Mouse (Mus musculus) heart, embryonic 13.5 days (tissue): ENCODE measurements around the gene Pank3. TPM values are rescaled to one million over a fixed set of nuclear protein-coding genes. Genes with fewer than 3 reads are reported as not detected.
"Not testable (repeated sequence)": the region's sequence is repeated elsewhere in the genome, so short reads cannot be mapped to it uniquely, and the experiment has no call there.

Experiments used
- ATAC-seq: fragments of 200-750 bp; cut with Nextera tagmentation; 2 replicates; pipeline ENCODE4 v1.8.0; 2017; ENCODE audit warnings: moderate TSS enrichment; ENCODE audit not compliant: insufficient number of reproducible peaks, low FRiP score, low TSS enrichment; ENCODE audit errors: extremely low read depth
- H3K27ac ChIP-seq: fragments of 300-500 bp; sonication (generic); replicated peaks from 2 replicates; pipeline ENCODE4 v1.5.1; 2015; ENCODE audit warnings: moderate library complexity, mild to moderate bottlenecking, inconsistent platforms
- H3K27me3 ChIP-seq: fragments of 300-500 bp; sonication (generic); replicated peaks from 2 replicates; pipeline ENCODE4 v1.6.1; 2015; ENCODE audit warnings: mild to moderate bottlenecking, inconsistent platforms
- H3K36me3 ChIP-seq: fragments of 300-500 bp; sonication (generic); 2 replicates; pipeline ENCODE4 v1.6.1; 2015; ENCODE audit warnings: mild to moderate bottlenecking, inconsistent platforms
- H3K4me1 ChIP-seq: fragments of 300-500 bp; sonication (generic); 2 replicates; pipeline ENCODE4 v1.6.1; 2015; ENCODE audit warnings: inconsistent platforms
- H3K4me2 ChIP-seq: fragments of 300-500 bp; sonication (generic); 2 replicates; pipeline ENCODE4 v1.6.1; 2015; ENCODE audit warnings: inconsistent platforms, mild to moderate bottlenecking, moderate library complexity
- H3K4me3 ChIP-seq: fragments of 300-500 bp; sonication (generic); 2 replicates; pipeline ENCODE4 v1.5.1; 2015; ENCODE audit warnings: moderate library complexity, mild to moderate bottlenecking, inconsistent platforms
- H3K9ac ChIP-seq: fragments of 300-500 bp; sonication (generic); 2 replicates; pipeline ENCODE4 v1.6.1; 2015; ENCODE audit warnings: inconsistent platforms, mild to moderate bottlenecking, moderate library complexity
- H3K9me3 ChIP-seq: fragments of 300-500 bp; sonication (generic); 2 replicates; pipeline ENCODE4 v1.6.1; 2016; ENCODE audit warnings: inconsistent platforms
- WGBS: fragments of 180-500 bp; shearing (Covaris S2); methylation state at CpG from one replicate; pipeline ENCODE4 v1.1.7; 2015; ENCODE audit warnings: mixed read lengths; 5-methylcytosine and 5-hydroxymethylcytosine counted together
- polyA plus RNA-seq: library from polyadenylated mRNA; unstranded; fragments of >200 nt; fragmentation: Nextera tagmentation; extraction: Ambion mirVana; gene quantifications from 2 replicates; pipeline ENCODE4 v1.2.1, GENCODE M21; 2015

The Pank3 gene
- polyA plus RNA-seq, 1 experiment from 2014 or later: 8.0 TPM

DNA sequence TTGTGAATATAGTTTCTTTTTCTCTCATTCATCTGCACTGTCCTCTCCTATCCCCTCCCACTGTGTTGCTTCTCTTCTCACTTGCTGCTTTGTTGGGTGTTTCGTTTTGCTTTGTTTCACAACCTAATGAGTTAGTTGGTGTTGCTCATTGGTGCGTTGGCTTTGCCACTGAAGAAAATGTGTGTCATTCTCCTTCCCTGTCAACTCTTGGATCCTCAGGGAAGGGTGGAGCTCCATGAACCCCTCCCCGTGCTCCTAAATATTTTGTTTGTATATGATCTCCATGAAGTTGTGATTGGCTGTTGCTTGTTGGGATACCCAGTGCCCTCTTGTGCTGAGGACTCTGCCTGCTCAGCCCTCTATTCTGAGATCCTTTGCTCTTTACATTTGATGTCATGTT is 11.1 kb downstream of the Pank3 start:
- Histone ChIP-seq H3K9ac (no peak overlapping the region), H3K4me3 (no peak overlapping the region), H3K36me3 (peaks cover 90% of the 10 kb centered on the region), H3K27me3 (no peaks in the 10 kb centered on the region), H3K27ac (no peak overlapping the region), H3K4me2 (no peak overlapping the region), H3K4me1 (no peaks in the 10 kb centered on the region), H3K9me3 (no peaks in the 10 kb centered on the region)
- WGBS: 79% methylated on average over 3 of the region's 3 CpGs
- no peak for ATAC-seq

DNA sequence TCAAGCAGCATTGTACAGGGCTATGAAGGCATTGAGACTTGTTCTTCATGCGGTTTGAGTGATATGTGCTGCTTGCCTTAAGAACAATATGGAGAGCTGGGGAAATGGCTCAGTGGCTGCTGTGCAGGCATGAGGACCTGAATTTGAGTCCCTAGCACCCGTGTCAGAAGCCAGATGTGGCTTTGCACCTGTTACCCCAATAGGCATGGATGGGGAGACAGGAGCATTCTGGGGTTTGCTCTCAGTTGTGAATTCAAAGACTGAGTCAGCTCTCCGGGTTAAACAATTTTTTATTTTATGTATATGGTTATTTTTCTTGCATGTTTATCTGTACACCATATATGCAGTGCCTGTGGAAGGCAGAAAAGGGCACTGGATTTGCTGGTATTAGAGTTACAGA is 13.2 kb downstream of the Pank3 start:
- no peak for ATAC-seq
- H3K9me3 ChIP-seq: no peaks in the 10 kb centered on the region
- no peak overlapping the region for H3K4me3 ChIP-seq
- no peaks in the 10 kb centered on the region for H3K27me3 ChIP-seq
- H3K36me3 ChIP-seq: peaks cover 87% of the 10 kb centered on the region
- H3K27ac ChIP-seq: no peak overlapping the region
- 95% methylated on average over 3 of the region's 3 CpGs for WGBS
- no peak overlapping the region for H3K4me2 ChIP-seq
- H3K4me1 ChIP-seq: no peaks in the 10 kb centered on the region
- no peak overlapping the region for H3K9ac ChIP-seq

DNA sequence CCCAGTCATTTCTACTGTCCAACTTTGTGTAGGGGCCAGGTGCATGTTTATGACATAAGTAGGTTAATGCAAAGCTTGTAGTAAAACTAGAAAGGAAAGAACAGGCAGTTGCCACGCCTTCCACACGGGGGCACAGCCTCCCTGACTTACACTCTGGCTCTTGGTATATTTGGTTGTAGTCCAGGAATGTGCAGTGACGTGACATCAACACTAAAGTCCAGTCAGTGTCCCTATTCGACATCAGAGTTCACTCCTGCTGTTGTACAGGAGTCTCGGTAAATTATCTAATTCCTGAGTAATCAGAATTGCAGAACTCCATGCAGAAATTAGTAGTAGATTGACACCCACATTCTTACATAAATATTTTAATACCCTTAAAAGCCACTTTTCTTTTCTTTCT is 13.8 kb downstream of the Pank3 start:
- no peaks in the 10 kb centered on the region for H3K27me3 ChIP-seq
- no peak for ATAC-seq
- H3K4me2 ChIP-seq: no peak overlapping the region
- no peaks in the 10 kb centered on the region for H3K4me1 ChIP-seq
- WGBS: 82% methylated on average over 5 of the region's 5 CpGs
- no peak overlapping the region for H3K27ac ChIP-seq
- peaks cover 81% of the 10 kb centered on the region for H3K36me3 ChIP-seq
- H3K9ac ChIP-seq: no peak overlapping the region
- H3K4me3 ChIP-seq: no peak overlapping the region
- no peaks in the 10 kb centered on the region for H3K9me3 ChIP-seq

DNA sequence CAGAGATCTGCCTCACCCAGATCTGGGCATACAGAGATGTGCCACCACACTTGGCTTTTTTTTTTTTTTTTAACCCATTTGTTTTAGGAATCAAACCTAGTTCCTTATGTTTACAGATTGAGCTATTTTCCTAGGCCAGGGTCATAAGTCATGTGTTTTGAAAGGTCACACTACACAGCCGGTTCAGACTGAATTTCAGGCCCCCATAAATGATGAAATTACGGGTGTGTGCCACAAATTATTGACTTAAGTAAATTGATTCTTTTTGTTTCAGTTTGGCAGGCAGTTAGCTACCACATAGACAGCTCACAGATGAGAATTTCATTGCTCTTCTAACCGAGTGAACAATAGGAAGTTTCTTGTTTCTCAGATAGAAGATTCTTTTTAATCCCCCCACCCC is 14.7 kb downstream of the Pank3 start:
- H3K36me3 ChIP-seq: peaks cover 77% of the 10 kb centered on the region

DNA sequence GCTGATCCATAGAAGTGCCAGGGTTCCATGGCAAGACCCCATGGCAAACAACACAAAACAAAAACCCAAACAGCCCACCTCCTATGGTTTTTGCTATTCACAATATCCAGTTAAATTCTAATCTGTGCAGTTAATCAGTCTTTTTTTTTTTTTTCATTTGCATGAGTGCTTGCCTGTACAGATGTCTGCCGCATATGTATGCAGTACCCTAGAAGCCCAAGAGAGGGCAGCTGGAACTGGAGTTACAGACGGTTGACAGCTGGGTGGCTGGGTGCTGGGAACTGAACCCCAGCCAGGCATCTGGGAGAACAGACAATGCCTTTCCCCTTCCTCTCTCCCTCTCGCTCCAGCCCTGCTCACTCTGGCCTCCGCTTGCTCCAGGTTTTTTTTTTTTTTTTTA is 15.3 kb downstream of the Pank3 start:
- no peak overlapping the region for H3K4me3 ChIP-seq
- no peak overlapping the region for H3K4me2 ChIP-seq
- H3K9me3 ChIP-seq: no peaks in the 10 kb centered on the region
- H3K27me3 ChIP-seq: no peaks in the 10 kb centered on the region
- H3K9ac ChIP-seq: no peak overlapping the region
- 92% methylated on average over 4 of the region's 4 CpGs for WGBS
- H3K4me1 ChIP-seq: no peaks in the 10 kb centered on the region
- no peak for ATAC-seq
- H3K36me3 ChIP-seq: peaks cover 77% of the 10 kb centered on the region
- H3K27ac ChIP-seq: no peak overlapping the region

More for the DNA sequence above, 14.7 kb downstream of the Pank3 start:
- Histone ChIP-seq H3K4me3 (no peak overlapping the region), H3K4me1 (no peaks in the 10 kb centered on the region), H3K9ac (no peak overlapping the region), H3K27ac (no peak overlapping the region), H3K27me3 (no peaks in the 10 kb centered on the region), H3K9me3 (no peaks in the 10 kb centered on the region), H3K4me2 (no peak overlapping the region)
- no peak for ATAC-seq
- 92% methylated on average over 3 of the region's 3 CpGs for WGBS

DNA sequence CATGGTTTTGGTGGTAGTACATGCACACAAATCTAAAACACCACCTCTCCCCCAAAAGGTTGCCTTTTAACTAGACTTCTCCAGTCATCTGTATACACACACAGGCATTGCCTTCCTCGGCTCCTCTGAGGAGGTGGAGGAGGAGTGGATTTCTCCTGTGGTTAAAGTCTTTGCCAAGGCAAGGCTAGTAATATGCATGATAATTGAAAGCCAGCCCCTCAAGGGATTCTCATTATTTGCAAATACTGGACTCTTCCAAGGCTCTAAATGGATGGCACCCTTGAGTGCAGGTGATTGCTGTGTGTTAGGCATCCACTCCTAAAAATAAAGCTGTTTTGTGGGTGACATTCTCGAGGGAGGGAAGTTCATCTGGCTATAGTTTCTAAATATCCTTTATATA is 19.2 kb downstream of the Pank3 start:
- peaks cover 63% of the 10 kb centered on the region for H3K36me3 ChIP-seq
- no peak for ATAC-seq
- no peaks in the 10 kb centered on the region for H3K4me1 ChIP-seq
- H3K9me3 ChIP-seq: no peaks in the 10 kb centered on the region
- no peak overlapping the region for H3K4me2 ChIP-seq
- H3K27ac ChIP-seq: no peak overlapping the region
- 0 out of 2 replicates have a peak, but pooled peaks cover under 1% of the 10 kb centered on the region for H3K27me3 ChIP-seq
- H3K4me3 ChIP-seq: no peak overlapping the region
- H3K9ac ChIP-seq: no peak overlapping the region
- WGBS: 82% methylated on average over 2 of the region's 2 CpGs

DNA sequence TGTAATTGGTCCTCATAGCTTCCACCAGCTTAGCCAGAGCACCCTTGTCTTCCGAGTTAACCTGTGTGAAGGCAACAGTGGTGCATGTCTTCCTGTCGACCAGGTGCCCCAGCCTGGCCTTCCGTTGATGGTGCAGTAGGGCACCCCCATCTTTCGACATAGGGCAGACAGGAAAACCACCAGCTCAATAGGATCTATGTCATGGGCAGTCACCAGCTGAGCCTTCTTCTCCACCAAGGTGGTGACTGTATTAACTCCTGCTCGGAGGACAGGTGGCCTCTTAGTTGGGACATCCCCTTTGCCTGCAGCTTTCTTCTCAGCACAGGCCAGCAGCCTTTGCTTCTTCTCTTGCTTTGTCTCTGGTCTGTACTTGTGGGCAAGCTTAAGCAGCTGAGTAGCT is 23.5 kb downstream of the Pank3 start:
- H3K9me3 ChIP-seq, ATAC-seq, H3K4me3 ChIP-seq, H3K4me1 ChIP-seq, H3K27ac ChIP-seq, H3K9ac ChIP-seq, H3K4me2 ChIP-seq: not testable (repeated sequence)
- Histone ChIP-seq H3K36me3 (peaks cover 31% of the 10 kb centered on the region), H3K27me3 (peaks cover 43% of the 10 kb centered on the region)
- 77% methylated on average over 5 of the region's 5 CpGs for WGBS

DNA sequence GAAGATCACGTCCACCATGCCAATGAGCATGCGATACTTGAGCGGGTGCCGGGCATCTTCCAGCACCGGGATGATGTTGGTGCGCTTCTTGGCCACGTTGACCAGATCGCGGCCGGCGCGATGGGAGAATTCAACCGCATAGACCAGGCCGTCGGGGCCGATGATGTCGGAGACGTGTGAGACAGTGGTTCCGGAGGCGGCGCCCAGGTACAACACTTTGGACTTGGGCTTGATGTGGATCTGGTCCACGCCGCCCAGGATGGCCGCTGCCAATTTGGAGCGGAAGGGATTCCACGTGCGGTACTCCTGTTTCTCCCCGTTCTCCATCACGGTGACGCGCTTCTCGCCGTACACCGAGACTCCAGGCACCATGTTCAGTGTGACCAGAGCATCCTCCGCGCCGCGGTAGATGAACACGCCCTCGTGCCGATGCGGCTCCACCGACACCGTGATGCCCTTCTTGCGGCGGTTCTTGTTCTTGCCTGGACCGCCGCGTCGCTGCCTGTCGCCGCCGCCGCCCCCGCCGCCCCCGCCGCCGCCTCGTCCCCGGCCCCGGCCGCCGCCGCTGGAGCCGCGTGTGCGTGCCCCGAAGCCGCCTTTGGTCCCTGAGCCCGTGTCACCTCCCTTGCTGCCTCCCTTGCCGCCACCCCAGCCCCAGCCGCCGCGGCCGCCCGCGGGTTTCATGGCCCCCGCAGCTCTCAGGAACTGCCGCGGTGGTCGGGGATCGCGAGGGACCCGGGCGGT is 28.6 kb downstream of the Pank3 start:
- H3K4me1 ChIP-seq: peaks cover 10% of the 10 kb centered on the region
- H3K27ac ChIP-seq: no peak overlapping the region
- ATAC-seq: no peak
- WGBS: 3% methylated on average over 86 of the region's 86 CpGs
- no peak overlapping the region for H3K9ac ChIP-seq
- peak overlapping the region; percentile 67 for H3K4me2 ChIP-seq
- no peaks in the 10 kb centered on the region for H3K9me3 ChIP-seq
- peak overlapping the region; percentile 46 for H3K4me3 ChIP-seq
- H3K36me3 ChIP-seq: no peaks in the 10 kb centered on the region
- H3K27me3 ChIP-seq: peaks cover 78% of the 10 kb centered on the region

DNA sequence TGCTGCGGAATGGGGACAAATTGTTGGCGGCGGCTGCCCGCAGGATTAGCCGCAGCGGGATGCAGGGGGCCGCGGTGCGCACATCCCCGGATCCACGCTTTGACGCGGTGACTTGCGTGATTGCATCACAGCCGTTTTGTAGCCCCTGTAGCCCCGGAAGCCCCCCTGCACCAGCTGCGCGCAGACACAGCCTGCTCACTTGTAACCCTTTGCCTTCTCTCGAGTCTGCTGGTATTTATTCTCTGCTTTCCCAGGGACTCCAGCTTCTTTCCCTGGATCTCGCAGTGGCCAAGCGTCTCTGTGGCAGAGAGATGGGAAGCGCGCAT is 29.2 kb downstream of the Pank3 start:
- no peaks in the 10 kb centered on the region for H3K36me3 ChIP-seq
- no peaks in the 10 kb centered on the region for H3K9me3 ChIP-seq
- H3K9ac ChIP-seq: no peak overlapping the region
- WGBS: 5% methylated on average over 23 of the region's 23 CpGs
- no peak for ATAC-seq
- peak overlapping the region; percentile 46 for H3K4me3 ChIP-seq
- peak overlapping the region; percentile 67 for H3K4me2 ChIP-seq
- H3K4me1 ChIP-seq: peaks cover 10% of the 10 kb centered on the region
- H3K27me3 ChIP-seq: peaks cover 78% of the 10 kb centered on the region
- H3K27ac ChIP-seq: no peak overlapping the region

DNA sequence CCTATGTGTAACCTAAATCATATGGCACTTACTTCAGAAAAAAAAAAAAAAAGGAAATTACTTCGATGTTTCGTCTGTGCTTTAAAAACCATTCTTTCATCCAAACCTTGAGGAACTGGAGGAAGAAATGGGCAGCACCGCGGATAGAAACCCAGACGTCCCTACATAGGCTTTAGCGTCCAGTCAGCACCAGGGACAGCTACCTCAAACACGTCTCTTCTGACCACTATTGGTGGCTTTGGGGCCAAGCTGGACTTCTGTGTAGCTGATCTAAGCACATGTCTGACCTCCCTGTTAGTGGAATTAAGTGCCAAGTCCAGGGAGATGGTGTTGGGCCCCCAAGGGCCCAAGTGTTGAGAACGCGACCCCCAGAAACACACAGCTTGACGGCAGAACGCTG is 29.6 kb downstream of the Pank3 start, which contains the start of gene Fbll1:
Gene Fbll1 (minus strand): TSS at position 11 of the 400 bp plus-strand sequence.
- no peak for ATAC-seq
- H3K27me3 ChIP-seq: peaks cover 74% of the 10 kb centered on the region
- WGBS: 13% methylated on average over 11 of the region's 11 CpGs

DNA sequence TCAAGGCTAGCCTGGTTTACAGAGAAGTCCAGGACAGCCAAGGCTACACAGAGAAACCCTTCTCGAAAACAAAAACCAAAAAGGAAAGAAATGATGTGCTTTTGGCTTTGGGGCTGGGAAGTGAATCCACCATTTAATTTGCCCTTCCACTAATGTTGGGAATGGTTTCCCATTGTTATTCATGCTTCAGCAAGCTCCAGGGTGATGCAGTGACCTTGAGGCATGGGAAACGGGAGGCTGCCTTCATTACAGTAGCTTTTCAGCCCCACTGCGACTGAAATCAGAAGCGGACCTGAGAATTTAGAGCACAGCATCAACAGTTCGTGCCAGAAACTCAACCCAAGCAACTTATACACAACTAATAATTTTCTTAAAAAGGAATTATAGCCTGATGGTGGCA is 32.0 kb downstream of the Pank3 start:
- 69% methylated on average over 5 of the region's 5 CpGs for WGBS
- H3K27me3 ChIP-seq: peaks cover 50% of the 10 kb centered on the region
- H3K4me1 ChIP-seq: peaks cover 10% of the 10 kb centered on the region
- H3K36me3 ChIP-seq: peaks cover 3% of the 10 kb centered on the region
- H3K4me3 ChIP-seq: no peak overlapping the region
- no peaks in the 10 kb centered on the region for H3K9me3 ChIP-seq
- no peak for ATAC-seq
- no peak overlapping the region for H3K9ac ChIP-seq
- no peak overlapping the region for H3K4me2 ChIP-seq
- H3K27ac ChIP-seq: no peak overlapping the region

More for the DNA sequence above, 29.6 kb downstream of the Pank3 start, which contains the start of gene Fbll1:
- H3K4me2 ChIP-seq: peak within 1 kb of the TSS; percentile 67
- no peak within 1 kb of the TSS for H3K27ac ChIP-seq
- no peak within 1 kb of the TSS for H3K9ac ChIP-seq
- H3K9me3 ChIP-seq: no peaks in the 10 kb centered on the region
- peak within 1 kb of the TSS; percentile 46 for H3K4me3 ChIP-seq
- no peaks in the 10 kb centered on the region for H3K36me3 ChIP-seq
- peaks cover 10% of the 10 kb centered on the region for H3K4me1 ChIP-seq

DNA sequence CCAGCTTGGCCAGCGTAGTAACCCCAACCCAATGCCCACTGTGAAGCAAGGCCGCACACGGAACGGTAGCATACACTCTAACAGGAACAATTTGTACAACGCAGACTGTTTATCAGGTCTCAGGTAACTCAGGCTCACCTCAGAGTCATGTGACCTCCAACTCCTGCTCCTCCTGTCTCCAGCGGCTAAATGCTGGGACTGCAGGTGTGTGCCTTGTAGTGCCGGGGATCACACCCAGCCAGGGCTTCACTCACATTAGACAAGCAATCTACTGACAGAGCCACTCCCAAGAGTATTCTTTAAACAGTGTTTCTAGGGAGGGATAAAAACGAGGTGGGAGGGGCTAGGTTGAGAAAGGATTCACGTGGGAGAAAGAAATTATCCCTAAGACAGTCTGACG is 42.2 kb downstream of the Pank3 start:
- Histone ChIP-seq H3K36me3 (peaks cover 100% of the 10 kb centered on the region), H3K27ac (no peak overlapping the region), H3K4me1 (0 out of 2 replicates have a peak, but pooled peaks cover 3% of the 10 kb centered on the region), H3K27me3 (no peaks in the 10 kb centered on the region), H3K4me2 (no peak overlapping the region), H3K4me3 (no peak overlapping the region), H3K9ac (no peak overlapping the region), H3K9me3 (no peaks in the 10 kb centered on the region)
- no peak for ATAC-seq
- WGBS: 83% methylated on average over 10 of the region's 10 CpGs
